Mouse (Mus musculus) heart, embryonic 10.5 days (tissue): ENCODE results near the gene Pcgf6. TPM values are rescaled to one million over a fixed set of nuclear protein-coding genes. Genes with fewer than 3 reads are reported as not detected.

Experiments
- DNase-seq: peaks from one replicate; pipeline ENCODE4 v3.0.0-alpha.2; 2017; ENCODE audit warnings: low spot score
- H3K27ac ChIP-seq: fragments of 300-500 bp; sonication (generic); 2 replicates; pipeline ENCODE4 v1.5.1; 2016; ENCODE audit warnings: mild to moderate bottlenecking
- H3K27me3 ChIP-seq: fragments of 300-500 bp; sonication (generic); 2 replicates; pipeline ENCODE4 v1.6.1; 2016; ENCODE audit warnings: mild to moderate bottlenecking; ENCODE audit not compliant: poor library complexity, insufficient read depth, severe bottlenecking
- H3K36me3 ChIP-seq: fragments of 300-500 bp; sonication (generic); 2 replicates; pipeline ENCODE4 v1.6.1; 2016; ENCODE audit warnings: mild to moderate bottlenecking, moderate library complexity
- H3K4me1 ChIP-seq: fragments of 300-500 bp; sonication (generic); 2 replicates; pipeline ENCODE4 v1.6.1; 2016; ENCODE audit warnings: mild to moderate bottlenecking
- H3K4me3 ChIP-seq: fragments of 300-500 bp; sonication (generic); 2 replicates; pipeline ENCODE4 v1.5.1; 2016; ENCODE audit warnings: mild to moderate bottlenecking, moderate library complexity
- H3K9me3 ChIP-seq: fragments of 300-500 bp; sonication (generic); 2 replicates; pipeline ENCODE4 v1.6.1; 2016; ENCODE audit warnings: mild to moderate bottlenecking, moderate library complexity
- WGBS: fragments of 180-500 bp; shearing (Covaris S2); methylation state at CpG from one replicate; pipeline ENCODE4 v1.1.7; 2016; 5-methylcytosine and 5-hydroxymethylcytosine counted together
- polyA plus RNA-seq: library from polyadenylated mRNA; unstranded; fragments of >200 nt; fragmentation: Nextera tagmentation; extraction: Ambion mirVana; gene quantifications from 2 replicates; pipeline ENCODE4 v1.2.1, GENCODE M21; 2016

Gene Pcgf6
- polyA plus RNA-seq, 1 experiment from 2014 or later: 21.5 TPM

DNA sequence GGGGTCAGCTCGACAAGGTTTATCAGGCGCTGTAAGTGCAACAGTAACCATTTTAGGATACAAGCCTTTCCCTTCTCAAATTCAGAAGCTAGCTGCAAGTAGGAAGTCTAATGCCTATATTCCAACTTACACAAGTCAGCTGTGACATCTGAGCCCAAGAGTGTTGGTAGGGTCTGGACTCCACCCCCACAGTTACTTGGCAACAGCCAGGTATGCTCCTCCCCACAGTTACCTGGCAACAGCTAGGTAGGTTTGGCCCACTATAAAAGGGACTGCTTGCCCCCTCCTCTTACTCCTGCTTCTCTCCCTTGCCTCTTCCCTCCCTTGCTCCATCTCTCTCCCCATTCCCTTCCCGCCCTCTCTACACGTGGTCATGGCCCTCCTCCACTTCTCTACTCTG, 1.6 kb downstream of the Pcgf6 start:
- Histone ChIP-seq H3K9me3 (no peaks in the 10 kb centered on the region), H3K4me1 (peaks cover 13% of the 10 kb centered on the region), H3K27ac (no peak overlapping the region), H3K4me3 (no peak overlapping the region), H3K36me3 (peaks cover 31% of the 10 kb centered on the region), H3K27me3 (no peaks in the 10 kb centered on the region)
- 66% methylated on average over 4 of the region's 4 CpGs for WGBS
- no peak for DNase-seq

DNA sequence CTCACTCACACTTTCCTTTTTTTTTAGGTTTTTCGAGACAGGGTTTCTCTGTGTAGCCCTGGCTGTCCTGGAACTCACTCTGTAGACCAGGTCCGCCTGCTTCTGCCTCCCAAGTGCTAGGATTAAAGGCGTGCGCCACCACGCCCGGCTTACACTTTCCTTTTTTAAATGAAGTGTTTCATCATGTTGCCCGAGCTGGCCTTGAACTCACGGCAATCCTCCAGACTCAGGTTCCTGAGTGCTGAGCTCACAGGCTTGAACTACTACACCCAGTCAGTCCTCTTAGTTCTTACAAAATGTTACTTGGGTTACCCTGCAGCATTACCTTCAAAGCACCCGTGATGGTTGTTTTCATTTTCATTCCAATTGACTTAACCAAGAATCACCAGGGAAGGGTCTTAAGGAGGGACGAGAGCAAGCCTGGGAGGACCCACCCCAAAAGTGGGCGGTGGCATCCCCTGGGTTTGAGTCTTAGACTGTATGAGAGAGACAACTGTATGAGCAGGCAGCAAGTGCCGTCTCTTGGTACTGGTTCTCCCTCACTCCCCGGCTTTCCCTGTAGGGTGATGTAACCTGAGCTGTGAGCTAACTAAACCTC, 3.4 kb downstream of the Pcgf6 start:
- Histone ChIP-seq H3K36me3 (peaks cover 36% of the 10 kb centered on the region), H3K27ac (no peak overlapping the region), H3K4me1 (peaks cover 13% of the 10 kb centered on the region), H3K27me3 (no peaks in the 10 kb centered on the region), H3K9me3 (no peaks in the 10 kb centered on the region), H3K4me3 (no peak overlapping the region)
- WGBS: 78% methylated on average over 13 of the region's 13 CpGs
- DNase-seq: no peak

DNA sequence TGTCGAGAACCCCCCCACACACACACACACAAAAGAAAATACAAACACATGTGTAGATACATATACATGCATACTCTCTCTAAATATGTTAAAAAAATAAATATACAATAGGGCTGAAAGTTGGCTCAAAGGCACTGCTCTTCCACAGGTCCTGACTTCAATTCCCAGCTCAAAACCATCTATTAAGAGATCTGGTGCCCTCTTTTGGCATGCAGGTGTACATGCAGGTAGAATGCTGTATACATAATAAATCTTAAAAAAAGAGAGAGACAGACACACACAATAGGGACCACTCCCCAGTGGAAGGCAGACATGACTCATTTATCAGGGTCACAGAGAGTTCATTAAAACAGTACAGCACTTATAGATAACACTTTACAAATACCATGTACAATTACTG, 4.4 kb downstream of the Pcgf6 start:
- Histone ChIP-seq H3K27me3 (no peaks in the 10 kb centered on the region), H3K4me1 (peaks cover 13% of the 10 kb centered on the region), H3K9me3 (no peaks in the 10 kb centered on the region), H3K4me3 (no peak overlapping the region), H3K27ac (no peak overlapping the region), H3K36me3 (peaks cover 36% of the 10 kb centered on the region)
- DNase-seq: no peak
- WGBS: 84% methylated on average over 1 of the region's 1 CpGs

DNA sequence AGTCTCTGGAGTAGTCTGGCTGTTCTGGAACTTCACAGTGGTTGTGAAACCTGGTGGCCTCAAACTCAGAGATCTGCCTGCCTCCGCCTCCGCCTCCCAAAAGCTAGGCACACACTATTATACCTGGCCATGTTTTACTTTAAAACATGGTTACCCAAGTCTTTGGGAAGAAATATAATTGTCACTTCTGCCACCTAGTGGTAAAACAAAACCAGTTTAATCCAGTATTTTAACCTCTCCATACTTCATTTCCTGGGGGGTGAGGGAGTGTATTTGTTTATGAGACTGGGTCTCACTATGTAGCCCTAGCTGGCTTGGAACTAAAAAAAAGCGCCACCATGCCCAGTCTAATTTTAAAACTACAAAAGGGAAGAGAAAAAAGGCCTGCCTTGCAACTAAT, 7.1 kb downstream of the Pcgf6 start:
- WGBS: 87% methylated on average over 3 of the region's 3 CpGs
- H3K4me3 ChIP-seq: no peak overlapping the region
- H3K4me1 ChIP-seq: no peaks in the 10 kb centered on the region
- H3K27ac ChIP-seq: no peak overlapping the region
- no peaks in the 10 kb centered on the region for H3K27me3 ChIP-seq
- peaks cover 58% of the 10 kb centered on the region for H3K36me3 ChIP-seq
- no peak for DNase-seq
- no peaks in the 10 kb centered on the region for H3K9me3 ChIP-seq

DNA sequence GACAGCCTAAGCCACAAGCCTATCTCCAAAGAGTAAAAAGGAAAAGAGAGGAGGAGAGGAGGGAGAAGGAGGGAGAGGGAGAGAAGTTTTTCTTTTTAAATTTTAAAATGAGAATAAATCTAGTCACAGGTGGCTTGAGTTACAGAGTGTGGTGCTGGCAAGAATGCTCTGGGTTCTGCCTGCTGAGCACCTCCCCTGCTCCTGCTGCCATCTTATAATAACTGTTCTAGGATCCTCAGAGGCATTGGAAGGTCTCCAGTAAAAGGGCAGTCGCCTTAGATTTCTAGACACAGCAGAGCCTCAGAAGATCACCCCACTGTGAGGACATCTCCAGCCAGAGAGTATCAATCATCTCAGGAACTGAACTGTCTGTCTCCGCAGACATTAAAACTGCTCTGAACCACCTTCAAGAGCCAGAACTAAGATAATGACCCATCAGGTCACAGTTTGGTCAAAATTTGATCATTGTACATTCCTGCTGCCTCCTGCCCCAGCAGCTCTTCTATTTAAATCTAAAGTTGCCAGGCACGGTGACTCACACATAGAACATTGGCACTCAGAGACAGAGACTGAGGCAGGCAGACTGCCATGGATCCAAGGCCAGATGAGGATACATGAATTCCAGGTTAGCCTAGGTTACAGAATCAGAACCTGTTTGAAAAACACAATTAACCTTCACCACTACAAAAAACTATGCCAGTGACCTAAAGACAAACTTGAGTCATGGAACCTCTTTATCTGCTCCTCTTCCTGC, 9.8 kb downstream of the Pcgf6 start:
- no peak overlapping the region for H3K4me3 ChIP-seq
- no peaks in the 10 kb centered on the region for H3K27me3 ChIP-seq
- H3K9me3 ChIP-seq: no peaks in the 10 kb centered on the region
- WGBS: 85% methylated on average over 3 of the region's 3 CpGs
- H3K4me1 ChIP-seq: no peaks in the 10 kb centered on the region
- peaks cover 55% of the 10 kb centered on the region for H3K36me3 ChIP-seq
- no peak for DNase-seq
- no peak overlapping the region for H3K27ac ChIP-seq

DNA sequence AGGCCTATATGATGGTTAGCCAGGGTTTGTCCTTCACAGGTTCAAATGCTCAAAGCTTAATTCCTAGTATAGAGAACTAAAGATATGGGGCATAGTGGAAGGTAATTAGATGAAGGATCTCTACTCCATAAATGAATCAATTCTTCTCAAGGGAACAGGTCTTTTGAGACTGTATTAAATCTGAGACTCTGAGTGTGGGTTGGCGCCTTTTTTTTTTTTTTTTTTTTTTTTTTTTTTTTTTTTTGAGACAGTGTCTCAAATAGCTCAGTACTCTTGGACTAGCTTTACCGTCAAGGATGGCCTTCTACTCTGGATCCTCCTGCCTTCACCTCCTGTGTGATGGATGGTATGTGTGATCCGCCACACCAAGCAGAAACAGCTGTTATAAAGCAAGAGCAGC, 14.1 kb downstream of the Pcgf6 start:
- Histone ChIP-seq H3K4me3 (no peak overlapping the region), H3K36me3 (peaks cover 63% of the 10 kb centered on the region), H3K27ac (no peak overlapping the region), H3K27me3 (no peaks in the 10 kb centered on the region), H3K4me1 (no peaks in the 10 kb centered on the region), H3K9me3 (no peaks in the 10 kb centered on the region)
- 87% methylated on average over 3 of the region's 3 CpGs for WGBS
- no peak for DNase-seq

DNA sequence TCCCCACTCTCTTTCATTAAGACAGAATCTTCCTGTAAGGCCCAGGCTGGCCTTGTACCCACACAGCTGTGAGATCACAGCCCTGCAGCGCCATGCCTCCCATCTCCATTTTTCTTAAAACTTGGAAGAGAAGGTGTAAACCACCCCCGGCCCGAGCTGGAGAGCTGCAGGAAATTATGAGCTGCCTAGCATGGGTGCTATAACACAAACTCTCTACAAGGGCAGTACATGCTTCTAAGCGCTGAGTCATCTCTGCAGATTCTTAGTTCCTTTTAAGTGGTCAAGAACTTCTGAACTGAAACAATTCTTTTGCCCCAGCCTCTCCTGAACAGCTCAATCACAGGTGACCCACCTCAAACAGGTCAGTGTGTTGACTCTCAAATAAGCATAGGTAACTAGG, 15.8 kb downstream of the Pcgf6 start:
- H3K4me3 ChIP-seq: no peak overlapping the region
- no peaks in the 10 kb centered on the region for H3K27me3 ChIP-seq
- no peak for DNase-seq
- H3K36me3 ChIP-seq: peaks cover 53% of the 10 kb centered on the region
- no peaks in the 10 kb centered on the region for H3K4me1 ChIP-seq
- H3K9me3 ChIP-seq: no peaks in the 10 kb centered on the region
- WGBS: 92% methylated on average over 4 of the region's 4 CpGs
- H3K27ac ChIP-seq: no peak overlapping the region

DNA sequence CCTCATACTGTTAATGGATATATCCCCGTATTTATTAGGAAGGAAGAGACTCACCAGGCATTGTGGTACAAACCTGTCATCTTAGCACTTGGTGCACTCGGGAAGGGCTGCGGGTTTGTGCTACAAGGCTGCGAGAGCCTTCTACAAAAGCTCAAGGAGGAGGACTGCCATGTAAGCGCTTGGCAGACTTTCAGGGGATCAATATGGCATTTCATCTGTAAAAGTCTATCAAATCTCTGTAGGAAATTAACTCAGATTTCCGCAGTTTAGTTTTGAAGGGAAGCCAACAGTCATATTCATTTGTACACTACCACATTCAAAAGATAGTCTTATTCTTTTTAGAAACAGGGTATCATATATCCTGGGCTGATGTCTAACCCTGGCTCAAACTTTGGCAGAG, 18.9 kb downstream of the Pcgf6 start:
- WGBS: 90% methylated on average over 6 of the region's 6 CpGs
- H3K4me3 ChIP-seq: no peak overlapping the region
- H3K36me3 ChIP-seq: peaks cover 27% of the 10 kb centered on the region
- no peaks in the 10 kb centered on the region for H3K9me3 ChIP-seq
- DNase-seq: no peak
- no peaks in the 10 kb centered on the region for H3K4me1 ChIP-seq
- no peak overlapping the region for H3K27ac ChIP-seq
- no peaks in the 10 kb centered on the region for H3K27me3 ChIP-seq

DNA sequence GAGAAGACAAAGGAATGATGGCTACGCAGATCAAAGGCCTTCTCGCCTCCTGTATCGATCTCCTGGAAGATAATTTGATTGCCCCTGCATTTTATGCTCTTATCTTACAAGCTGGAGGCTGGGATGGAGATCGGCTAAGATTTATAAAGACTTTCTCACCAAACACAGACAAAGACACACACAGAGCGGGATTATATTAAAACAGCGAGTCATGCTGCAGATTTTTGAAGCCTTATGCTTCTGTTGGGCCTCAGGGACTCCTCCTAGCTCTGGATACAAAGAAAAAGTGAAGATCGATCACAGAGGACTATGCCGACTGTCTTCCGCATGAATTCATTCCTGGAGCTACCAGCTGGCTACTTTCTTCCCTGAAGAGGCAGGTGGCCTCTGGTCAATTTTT, 20.9 kb downstream of the Pcgf6 start:
- peaks cover 15% of the 10 kb centered on the region for H3K36me3 ChIP-seq
- H3K4me1 ChIP-seq: peaks cover 11% of the 10 kb centered on the region; the same call in 1 of the 2 replicates
- H3K27ac ChIP-seq: no peak overlapping the region
- DNase-seq: no peak
- WGBS: 79% methylated on average over 9 of the region's 9 CpGs
- H3K27me3 ChIP-seq: no peaks in the 10 kb centered on the region
- no peaks in the 10 kb centered on the region for H3K9me3 ChIP-seq
- H3K4me3 ChIP-seq: no peak overlapping the region

DNA sequence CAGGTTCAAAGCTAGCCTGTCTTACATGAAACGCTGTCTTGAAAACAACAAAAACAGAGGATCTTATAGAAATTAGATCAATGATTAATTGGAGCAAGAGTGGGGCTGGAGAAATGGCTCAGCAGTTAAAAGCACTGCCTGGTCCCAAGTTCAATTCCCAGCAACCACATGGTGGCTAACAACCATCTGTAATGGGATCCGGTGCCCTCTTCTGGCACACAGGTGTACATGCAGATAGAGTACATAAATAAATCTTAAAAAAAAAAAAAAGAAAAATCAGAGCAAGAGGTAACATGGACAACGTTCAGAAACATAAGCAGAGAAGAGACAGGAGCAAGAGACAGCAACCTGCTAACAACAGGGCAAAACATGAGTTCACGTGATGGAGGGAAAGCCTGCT, 24.2 kb downstream of the Pcgf6 start:
- H3K27ac ChIP-seq: no peak overlapping the region
- H3K27me3 ChIP-seq: no peaks in the 10 kb centered on the region
- 84% methylated on average over 4 of the region's 4 CpGs for WGBS
- no peaks in the 10 kb centered on the region for H3K36me3 ChIP-seq
- no peak overlapping the region for H3K4me3 ChIP-seq
- peaks cover 11% of the 10 kb centered on the region; the same call in 1 of the 2 replicates for H3K4me1 ChIP-seq
- no peak for DNase-seq
- no peaks in the 10 kb centered on the region for H3K9me3 ChIP-seq

DNA sequence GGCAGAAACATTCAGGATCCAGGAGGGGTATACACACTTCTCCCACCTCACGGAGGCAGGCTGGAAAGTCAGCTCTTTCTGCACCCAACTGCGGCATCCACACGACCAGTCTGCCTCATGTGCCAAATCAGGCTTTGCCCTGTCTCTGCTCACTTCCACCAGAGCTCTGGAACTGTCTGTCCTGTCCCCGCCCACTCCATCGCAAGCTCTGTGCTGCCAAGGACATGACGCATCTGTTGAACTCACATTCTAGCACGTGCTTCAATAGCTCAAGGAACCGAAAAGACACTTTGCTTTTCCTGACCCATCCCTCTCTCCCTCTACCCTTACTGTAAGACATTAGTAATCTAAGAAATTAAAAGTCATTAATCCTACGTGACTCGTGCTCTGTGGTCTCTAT, 25.8 kb downstream of the Pcgf6 start:
- H3K27ac ChIP-seq: no peak overlapping the region
- H3K9me3 ChIP-seq: no peaks in the 10 kb centered on the region
- no peaks in the 10 kb centered on the region for H3K27me3 ChIP-seq
- H3K36me3 ChIP-seq: no peaks in the 10 kb centered on the region
- peaks cover 11% of the 10 kb centered on the region; the same call in 1 of the 2 replicates for H3K4me1 ChIP-seq
- DNase-seq: no peak
- no peak overlapping the region for H3K4me3 ChIP-seq
- 64% methylated on average over 10 of the region's 10 CpGs for WGBS

DNA sequence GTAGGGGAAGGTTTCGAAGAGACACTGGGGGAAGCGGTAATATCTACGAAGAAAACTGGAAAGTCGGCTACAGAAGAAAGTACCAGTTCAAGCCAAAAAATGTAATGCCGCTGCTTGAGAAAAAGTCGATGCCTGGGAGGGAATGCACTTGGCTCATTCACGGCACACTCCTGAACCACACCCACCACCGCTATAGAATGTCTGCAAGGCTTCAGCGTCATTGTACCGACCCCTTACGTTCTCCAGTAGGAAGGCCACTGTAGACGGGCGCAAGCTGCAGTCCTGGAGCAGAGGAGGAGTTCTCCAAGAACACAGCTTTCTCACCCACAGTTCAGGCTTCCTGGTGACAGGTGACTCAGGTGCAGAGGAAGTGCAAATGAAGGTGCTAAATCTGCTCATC, 27.2 kb downstream of the Pcgf6 start:
- WGBS: 80% methylated on average over 13 of the region's 13 CpGs
- no peak overlapping the region for H3K27ac ChIP-seq
- no peaks in the 10 kb centered on the region for H3K9me3 ChIP-seq
- no peak for DNase-seq
- H3K4me3 ChIP-seq: no peak overlapping the region
- H3K4me1 ChIP-seq: peaks cover 14% of the 10 kb centered on the region; the same call in 1 of the 2 replicates
- no peaks in the 10 kb centered on the region for H3K36me3 ChIP-seq
- peaks cover 8% of the 10 kb centered on the region for H3K27me3 ChIP-seq

DNA sequence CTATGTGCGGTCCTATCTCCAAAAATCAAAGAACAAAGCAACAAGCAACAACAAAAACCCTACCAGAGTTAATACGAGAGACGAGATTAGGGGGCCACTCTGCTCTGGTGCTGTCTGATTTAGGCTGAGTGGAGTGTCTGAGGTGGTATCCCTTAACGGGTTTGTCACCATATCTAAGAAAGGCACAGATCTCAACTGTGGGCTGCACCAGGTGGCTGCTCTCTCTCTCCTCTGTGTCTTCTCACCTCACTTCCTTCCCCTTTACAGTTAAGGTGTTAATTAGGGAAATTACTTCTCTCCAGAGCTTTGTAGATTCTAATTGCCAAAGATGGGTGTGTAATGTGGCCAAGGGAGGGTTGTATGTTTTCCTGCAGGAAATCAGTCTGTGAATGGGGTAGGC, 28.0 kb downstream of the Pcgf6 start:
- Histone ChIP-seq H3K9me3 (no peaks in the 10 kb centered on the region), H3K27ac (no peak overlapping the region), H3K4me1 (peaks cover 14% of the 10 kb centered on the region; the same call in 1 of the 2 replicates), H3K36me3 (no peaks in the 10 kb centered on the region), H3K4me3 (no peak overlapping the region), H3K27me3 (peaks cover 17% of the 10 kb centered on the region)
- DNase-seq: no peak
- WGBS: 73% methylated on average over 4 of the region's 4 CpGs
